Mouse (Mus musculus) stomach, postnatal 0 days (tissue): ENCODE data around the gene Ndufb6.
A peak's percentile ranks its signal among the peaks of the same experiment; 100 is the strongest.

ENCODE experiments used
- CTCF ChIP-seq: IDR thresholded peaks from 2 replicates; pipeline ENCODE4 v1.5.1; 2016; ENCODE audit warnings: antibody characterized with exemption, low read depth, mild to moderate bottlenecking, moderate library complexity
- EP300 ChIP-seq: optimal IDR thresholded peaks from 2 replicates; pipeline ENCODE3; 2016; ENCODE audit warnings: antibody characterized with exemption

GRCm38 (mm10) chr4:40268204-40268813, 10.9 kb downstream of the Ndufb6 start:
- TF ChIP-seq EP300 = no peak
- TF ChIP-seq CTCF = peak; percentile 64
